ENCODE assay signal across 8 mouse cellular contexts in the genomic region with DNA sequence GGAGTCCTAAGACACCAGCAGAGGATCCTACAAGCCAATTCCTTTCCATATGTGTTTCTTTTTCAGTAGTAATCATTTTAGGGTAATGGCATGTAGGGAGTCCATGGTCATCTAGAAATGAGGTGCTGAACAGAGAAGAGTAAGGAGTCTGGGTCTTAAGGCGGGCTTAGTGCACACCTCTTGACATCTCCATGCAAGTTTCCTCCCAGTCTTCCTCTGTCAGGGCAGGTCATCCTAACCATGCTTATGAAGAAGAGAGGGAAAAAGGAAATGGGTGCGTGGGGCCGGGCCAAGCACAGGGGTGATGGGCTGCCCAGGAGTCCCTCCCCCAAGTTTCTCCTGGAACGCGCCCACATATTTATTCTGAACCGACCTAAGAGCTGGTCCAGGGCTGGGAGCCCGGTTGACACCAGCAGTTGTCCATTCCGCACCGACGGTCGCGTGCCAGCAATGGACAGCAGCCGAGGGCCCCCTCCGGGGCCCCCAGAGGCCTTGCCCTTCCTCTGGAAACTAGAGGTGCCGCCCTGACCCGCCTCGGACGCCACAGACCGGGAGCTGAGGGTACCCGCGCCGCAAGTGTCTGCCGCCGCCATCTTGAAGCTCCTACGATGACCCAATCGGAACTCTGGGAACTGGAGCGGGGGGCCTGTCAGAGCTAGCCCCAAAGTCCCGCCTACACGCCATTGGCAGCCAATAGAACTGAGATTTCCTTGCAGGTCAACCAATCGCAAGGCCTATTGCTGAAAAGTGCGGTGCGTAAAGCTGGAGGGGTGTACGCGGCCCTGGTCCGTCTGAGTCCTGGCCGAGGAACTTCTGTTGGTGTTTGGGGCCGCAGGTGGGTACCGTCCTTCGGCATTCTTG. TPM values are rescaled to one million over a fixed set of nuclear protein-coding genes. Genes with fewer than 3 reads are reported as not detected.
DNase-seq lines count a peak whose midpoint lies in the region; ATAC-seq lines count a peak whose summit lies in the region.

A gene (minus strand): TSS at position 669 of the 861 bp plus-strand sequence.
A gene (plus strand): TSS at position 743 of the 861 bp plus-strand sequence.

- H3K27ac ChIP-seq in hindbrain, embryonic 11.5 days (ENCODE audit: low read depth, low read length): no peak within 1 kb of the TSS

- H3K36me3 ChIP-seq in hindbrain, embryonic 11.5 days (ENCODE audit: control insufficient read depth, insufficient read depth, low read length): no peaks in the 10 kb centered on the region

- H3K9ac ChIP-seq in hindbrain, embryonic 11.5 days (ENCODE audit: low read depth, low read length): peak within 1 kb of the TSS; percentile 86

- H3K4me1 ChIP-seq in hindbrain, embryonic 11.5 days (replicated peaks; ENCODE audit: control insufficient read depth, insufficient read depth, low read length): no peaks in the 10 kb centered on the region

- WGBS in hindbrain, embryonic 11.5 days: 1% methylated on average over 39 of the region's 39 CpGs

- ATAC-seq in hindbrain, embryonic 11.5 days (ENCODE audit: low FRiP score): peak; percentile 99

- peak within 1 kb of the TSS; percentile 70 for H3K4me2 ChIP-seq in hindbrain, embryonic 11.5 days (replicated peaks; ENCODE audit: low read depth, low read length)

- peak; percentile 97 for DNase-seq in Muller cell, postnatal 12 days (ENCODE audit: inconsistent ontology term)
- peak; percentile 98 for DNase-seq in cerebellum, adult 9-11 months
- peak; percentile 95 to 99 for DNase-seq in frontal cortex, adult 2 months (ENCODE audit: extremely low spot score in 1 of 2, low spot score in 1 of 2)
- DNase-seq in hindbrain, embryonic 11.5 days (ENCODE audit: low spot score): peak; percentile 98
- peak; percentile 98 to 99 for DNase-seq in layer of hippocampus, postnatal 10 days (ENCODE audit: low spot score in 2 of 2)
- DNase-seq in lung, postnatal 10 days: peak; percentile 98
- DNase-seq in ovary, postnatal 36 days (ENCODE audit: low spot score): peak; percentile 93
- DNase-seq in thymus, postnatal 25 days: peak; percentile 98

- H3K9me3 ChIP-seq in hindbrain, embryonic 11.5 days (ENCODE audit: control insufficient read depth, low read length): no peaks in the 10 kb centered on the region

- peak within 1 kb of the TSS; percentile 86 for H3K4me3 ChIP-seq in hindbrain, embryonic 11.5 days (ENCODE audit: low read depth, low read length)

- no peaks in the 10 kb centered on the region for H3K27me3 ChIP-seq in hindbrain, embryonic 11.5 days (ENCODE audit: control insufficient read depth, insufficient read depth, low read length)

RNA-seq across cellular contexts. Expression of the first gene that starts in this region (rescaled TPM):
- 9.5 and 11.1 TPM in 2 replicates for polyA plus RNA-seq in frontal cortex, adult 2 months (2012; rRNA removed)
- polyA plus RNA-seq in hindbrain, embryonic 11.5 days (2014; fragmentation: Nextera tagmentation; extraction: Ambion mirVana): 55.6 and 61.9 TPM in 2 replicates
- 10 to 100 TPM; 20.2 to 29.6 TPM for total RNA-seq in layer of hippocampus, postnatal 10 days (2021)

RNA-seq across cellular contexts. Expression of the second gene that starts in this region (rescaled TPM):
- 34.3 and 35.0 TPM in 2 replicates for polyA plus RNA-seq in frontal cortex, adult 2 months (2012; rRNA removed)
- polyA plus RNA-seq in hindbrain, embryonic 11.5 days (2014; fragmentation: Nextera tagmentation; extraction: Ambion mirVana): 129 and 138 TPM in 2 replicates
- total RNA-seq in layer of hippocampus, postnatal 10 days (2021): 10 to 100 TPM; 32.7 to 35.5 TPM
